Mouse (Mus musculus): ENCODE results near the gene Ssc5d. TPM values are rescaled to one million over a fixed set of nuclear protein-coding genes. Genes with fewer than 3 reads are reported as not detected.

Gene Ssc5d
- total RNA-seq, 2 experiments from 2014 or later: 2.4 to 2.6 TPM

- intact Hi-C loops (cut with DNase I): no loop called here
- DNase-seq (ENCODE audit: extremely low spot score in 1 of 2, low spot score in 2 of 2): no peak
Observed at GRCm38 (mm10) chr7:4937392-4937791, 11.8 kb downstream of the Ssc5d start.

- intact Hi-C loops (cut with DNase I): no loop called here
- peak in 1 of 2 experiments; percentile 77 for DNase-seq (ENCODE audit: extremely low spot score in 1 of 2, low spot score in 2 of 2)
Observed at GRCm38 (mm10) chr7:4938456-4938855, 12.9 kb downstream of the Ssc5d start.

- intact Hi-C loops (cut with DNase I): loop anchor here (5.0 kb wide), 2 partner anchors 73 to 107 kb away; no protein-coding TSS in a partner anchor
Observed at GRCm38 (mm10) chr7:4940068-4940479, 14.5 kb downstream of the Ssc5d start.

GRCm38 (mm10) chr7:4942673-4943072, 17.1 kb downstream of the Ssc5d start:
- intact Hi-C loops (cut with DNase I): loop anchor here (5.0 kb wide), 2 partner anchors 75 to 105 kb away; no protein-coding TSS in a partner anchor
- DNase-seq (ENCODE audit: extremely low spot score in 1 of 2, low spot score in 2 of 2): no peak

More at GRCm38 (mm10) chr7:4940068-4940479, 14.5 kb downstream of the Ssc5d start:
- DNase-seq (ENCODE audit: extremely low spot score in 1 of 2, low spot score in 2 of 2): peak; percentile 63 to 77

- intact Hi-C loops (cut with DNase I): loop anchor here (5.0 kb wide), 2 partner anchors 76 to 104 kb away; no protein-coding TSS in a partner anchor
- peak; percentile 85 to 92 for DNase-seq (ENCODE audit: extremely low spot score in 1 of 2, low spot score in 2 of 2)
Observed at GRCm38 (mm10) chr7:4943223-4943815, 17.7 kb downstream of the Ssc5d start.

GRCm38 (mm10) chr7:4947855-4948254, 22.3 kb downstream of the Ssc5d start:
- DNase-seq (ENCODE audit: extremely low spot score in 1 of 2, low spot score in 2 of 2): no peak
- intact Hi-C loops (cut with DNase I): no loop called here

- intact Hi-C loops (cut with DNase I): no loop called here
- DNase-seq (ENCODE audit: extremely low spot score in 1 of 2, low spot score in 2 of 2): no peak
Observed at GRCm38 (mm10) chr7:4948386-4948785, 22.8 kb downstream of the Ssc5d start.

- DNase-seq (ENCODE audit: extremely low spot score in 1 of 2, low spot score in 2 of 2): no peak
- intact Hi-C loops (cut with DNase I): no loop called here
Observed at GRCm38 (mm10) chr7:4950561-4951342, 25.2 kb downstream of the Ssc5d start.

GRCm38 (mm10) chr7:4953815-4954445, 28.3 kb downstream of the Ssc5d start:
- intact Hi-C loops (cut with DNase I): no loop called here
- no peak for DNase-seq (ENCODE audit: extremely low spot score in 1 of 2, low spot score in 2 of 2)

GRCm38 (mm10) chr7:4957361-4957760, 31.8 kb downstream of the Ssc5d start:
- intact Hi-C loops (cut with DNase I): no loop called here
- DNase-seq (ENCODE audit: extremely low spot score in 1 of 2, low spot score in 2 of 2): no peak

GRCm38 (mm10) chr7:4963527-4963926, 37.9 kb downstream of the Ssc5d start:
- DNase-seq (ENCODE audit: extremely low spot score in 1 of 2, low spot score in 2 of 2): no peak
- intact Hi-C loops (cut with DNase I): no loop called here

- intact Hi-C loops (cut with DNase I): no loop called here
- DNase-seq (ENCODE audit: extremely low spot score in 1 of 2, low spot score in 2 of 2): peak; percentile 44 to 86
Observed at GRCm38 (mm10) chr7:4964272-4964671, 38.7 kb downstream of the Ssc5d start, which contains the start of gene Sbk2. Sbk2 (minus strand) TSS chr7:4964406.

GRCm38 (mm10) chr7:4964988-4965387, 39.4 kb downstream of the Ssc5d start:
- intact Hi-C loops (cut with DNase I): no loop called here
- no peak for DNase-seq (ENCODE audit: extremely low spot score in 1 of 2, low spot score in 2 of 2)

GRCm38 (mm10) chr7:4971068-4971467, 45.5 kb downstream of the Ssc5d start, which contains the start of gene Sbk3:
Sbk3 (minus strand) TSS chr7:4971168.
- no peak for DNase-seq (ENCODE audit: extremely low spot score in 1 of 2, low spot score in 2 of 2)
- intact Hi-C loops (cut with DNase I): no loop called here

GRCm38 (mm10) chr7:4971710-4972109, 46.1 kb downstream of the Ssc5d start:
- intact Hi-C loops (cut with DNase I): no loop called here
- no peak for DNase-seq (ENCODE audit: extremely low spot score in 1 of 2, low spot score in 2 of 2)

- intact Hi-C loops (cut with DNase I): no loop called here
- DNase-seq (ENCODE audit: extremely low spot score in 1 of 2, low spot score in 2 of 2): no peak
Observed at GRCm38 (mm10) chr7:4972321-4973047, 46.9 kb downstream of the Ssc5d start.

- DNase-seq (ENCODE audit: extremely low spot score in 1 of 2, low spot score in 2 of 2): no peak
- intact Hi-C loops (cut with DNase I): no loop called here
Observed at GRCm38 (mm10) chr7:4975455-4975854, 49.9 kb downstream of the Ssc5d start.

GRCm38 (mm10) chr7:4976832-4977231, 51.2 kb downstream of the Ssc5d start:
- intact Hi-C loops (cut with DNase I): no loop called here
- DNase-seq (ENCODE audit: extremely low spot score in 1 of 2, low spot score in 2 of 2): no peak

- DNase-seq (ENCODE audit: extremely low spot score in 1 of 2, low spot score in 2 of 2): no peak
- intact Hi-C loops (cut with DNase I): no loop called here
Observed at GRCm38 (mm10) chr7:4988250-4988649, 62.7 kb downstream of the Ssc5d start.

All from left cerebral cortex, postnatal 10 days (tissue).